Mouse (Mus musculus) cerebellum, adult 2 months (tissue): Measurements from ENCODE around the gene Hkdc1. TPM values are rescaled to one million over a fixed set of nuclear protein-coding genes. Genes with fewer than 3 reads are reported as not detected.
"Not testable (repeated sequence)": the region's sequence is repeated elsewhere in the genome, so short reads cannot be mapped to it uniquely, and the experiment has no call there.

Experiments
- DNase-seq, 2 experiments: peaks; one replicate each; pipeline ENCODE4 v3.0.0; 2021
- H3K27ac ChIP-seq: fragments of 200-500 bp; 2 replicates; pipeline ENCODE4 v1.5.1; 2012; ENCODE audit warnings: low read length, control low read depth, inconsistent platforms; ENCODE audit not compliant: insufficient read depth
- H3K27me3 ChIP-seq: fragments of 200-500 bp; 2 replicates; pipeline ENCODE4 v1.6.1; 2012; ENCODE audit warnings: inconsistent platforms, mild to moderate bottlenecking, low read length, moderate library complexity; ENCODE audit not compliant: control insufficient read depth, insufficient read depth
- H3K4me1 ChIP-seq: fragments of 200-500 bp; 2 replicates; pipeline ENCODE4 v1.6.1; 2011; ENCODE audit warnings: low read length; ENCODE audit not compliant: control insufficient read depth, insufficient read depth
- H3K4me3 ChIP-seq: fragments of 200-500 bp; replicated peaks from 2 replicates; pipeline ENCODE3; 2011; ENCODE audit warnings: mild to moderate bottlenecking, low read depth, low read length, control low read depth; ENCODE audit not compliant: insufficient read depth
- CTCF ChIP-seq: fragments of 200-500 bp; IDR thresholded peaks from 2 replicates; pipeline ENCODE4 v1.5.1; 2011; ENCODE audit warnings: low read depth, mild to moderate bottlenecking, control low read depth, low read length, moderate library complexity, borderline replicate concordance; ENCODE audit not compliant: insufficient read depth
- POLR2A ChIP-seq: fragments of 200-500 bp; IDR thresholded peaks from 2 replicates; pipeline ENCODE4 v1.6.1; 2011; ENCODE audit warnings: low read length, control low read depth, borderline replicate concordance; ENCODE audit not compliant: insufficient read depth
- WGBS: fragments of 180-500 bp; shearing (Covaris S2); methylation state at CpG from one replicate; pipeline ENCODE4 v1.1.7; 2018; 5-methylcytosine and 5-hydroxymethylcytosine counted together
- polyA plus RNA-seq: library from polyadenylated mRNA; depleted of rRNA; stranded (reverse); fragments of >200 nt; gene quantifications from 2 replicates; pipeline ENCODE4 v1.2.3, GENCODE M21; 2012; rRNA removed

Hkdc1 gene
- polyA plus RNA-seq: 1.7 and 2.6 TPM in 2 replicates

- no peak within 1 kb of the TSS for H3K4me3 ChIP-seq
- TF ChIP-seq CTCF (no peak), POLR2A (no peak)
- no peak for DNase-seq
- H3K27me3 ChIP-seq: no peaks in the 10 kb centered on the region
- no peaks in the 10 kb centered on the region for H3K4me1 ChIP-seq
- WGBS: 47% methylated on average over 15 of the region's 15 CpGs
- no peak within 1 kb of the TSS for H3K27ac ChIP-seq
These were observed at the start of gene Hkdc1 for GRCm38 (mm10) chr10:62422255-62422654. Hkdc1 (minus strand) TSS chr10:62422491.

- TF ChIP-seq POLR2A (no peak), CTCF (no peak)
- H3K4me1 ChIP-seq: no peaks in the 10 kb centered on the region
- H3K27ac ChIP-seq: no peak overlapping the region
- WGBS: 62% methylated on average over 5 of the region's 5 CpGs
- no peak overlapping the region for H3K4me3 ChIP-seq
- DNase-seq: no peak
- no peaks in the 10 kb centered on the region for H3K27me3 ChIP-seq
These were observed 48.8 kb upstream of the Hkdc1 start for GRCm38 (mm10) chr10:62471105-62471504.

GRCm38 (mm10) chr10:62469736-62470135 lies 47.4 kb upstream of the Hkdc1 start:
- H3K27me3 ChIP-seq: no peaks in the 10 kb centered on the region
- H3K27ac ChIP-seq: no peak overlapping the region
- H3K4me3 ChIP-seq: no peak overlapping the region
- no peaks in the 10 kb centered on the region for H3K4me1 ChIP-seq
- TF ChIP-seq CTCF (no peak), POLR2A (no peak)
- DNase-seq: no peak
- 90% methylated on average over 4 of the region's 4 CpGs for WGBS

- Histone ChIP-seq H3K27me3 (no peaks in the 10 kb centered on the region), H3K27ac (no peak overlapping the region), H3K4me1 (no peaks in the 10 kb centered on the region), H3K4me3 (no peak overlapping the region)
- TF ChIP-seq POLR2A: no peak
- no peak for TF ChIP-seq CTCF
- DNase-seq: no peak
These were observed 39.0 kb upstream of the Hkdc1 start for GRCm38 (mm10) chr10:62461321-62461720.

GRCm38 (mm10) chr10:62452001-62452400 lies 29.7 kb upstream of the Hkdc1 start:
- 64% methylated on average over 11 of the region's 11 CpGs for WGBS
- not testable (repeated sequence) for H3K27ac ChIP-seq, H3K4me3 ChIP-seq, H3K4me1 ChIP-seq, H3K27me3 ChIP-seq, DNase-seq

- 30% methylated on average over 18 of the region's 18 CpGs for WGBS
- Histone ChIP-seq H3K4me1 (peaks cover 3% of the 10 kb centered on the region; the same call in 1 of the 2 replicates), H3K4me3 (peak overlapping the region; percentile 89), H3K27ac (peak overlapping the region; percentile 99), H3K27me3 (no peaks in the 10 kb centered on the region)
- no peak for DNase-seq
- no peak for TF ChIP-seq CTCF
- no peak for TF ChIP-seq POLR2A
These were observed 28.0 kb upstream of the Hkdc1 start for GRCm38 (mm10) chr10:62450280-62450640.

- Histone ChIP-seq H3K4me1 (peaks cover 3% of the 10 kb centered on the region; the same call in 1 of the 2 replicates), H3K4me3 (peak within 1 kb of the TSS; percentile 89), H3K27me3 (no peaks in the 10 kb centered on the region), H3K27ac (peak within 1 kb of the TSS; percentile 99)
- DNase-seq: peak; percentile 88 to 96
- under 1% methylated on average over 73 of the region's 73 CpGs for WGBS
- TF ChIP-seq CTCF: no peak
- peak; percentile 60 for TF ChIP-seq POLR2A
These were observed 27.3 kb upstream of the Hkdc1 start, which contains the start of the genes 4930507D05Rik and Supv3l1 for GRCm38 (mm10) chr10:62449364-62450279. 4930507D05Rik (plus strand) TSS chr10:62449489. Supv3l1 (minus strand) TSS chr10:62449738.

GRCm38 (mm10) chr10:62430427-62430826 lies 8.1 kb upstream of the Hkdc1 start:
- Histone ChIP-seq H3K4me3 (no peak overlapping the region), H3K4me1 (no peaks in the 10 kb centered on the region), H3K27me3 (no peaks in the 10 kb centered on the region), H3K27ac (no peak overlapping the region)
- no peak for TF ChIP-seq POLR2A
- DNase-seq: no peak
- 95% methylated on average over 5 of the region's 5 CpGs for WGBS
